11 mouse cellular contexts compared by ENCODE assay signal in genomic region chr17:56207963-56208530, GRCm38 (mm10).
"Had no signal": no experiment of that assay in that cellular context is flagged by ENCODE, and none has a peak within 500 bp of the region (broad histone marks: within the 10 kb centered on the region; RNA-seq: fewer than 3 reads in every experiment).

No protein-coding gene starts in this region.

- H3K9me3 ChIP-seq: liver, embryonic 13.5 days had no signal

- H3K4me3 ChIP-seq: liver, embryonic 13.5 days had no signal

- H3K4me2 ChIP-seq: liver, embryonic 13.5 days; lung, embryonic 14.5 days; midbrain, embryonic 11.5 days had no signal

- H3K27ac ChIP-seq: liver, embryonic 13.5 days had no signal

- H3K27me3 ChIP-seq: liver, embryonic 13.5 days had no signal

- H3K9ac ChIP-seq: liver, embryonic 13.5 days; lung, embryonic 14.5 days had no signal

- DNase-seq: kidney, adult 18-20 months; kidney, adult 9 months; kidney, postnatal 14 days; kidney, postnatal 4 days; left cerebral cortex, postnatal 4 days; liver, embryonic 13.5 days; lung, embryonic 14.5 days; midbrain, embryonic 14.5 days; thymus, adult 18-20 months; thymus, postnatal 36 days had no signal
